Mouse (Mus musculus): Measurements from ENCODE around the gene Pam16. TPM values are rescaled to one million over a fixed set of nuclear protein-coding genes. Genes with fewer than 3 reads are reported as not detected.

The Pam16 gene
- polyA plus RNA-seq, 1 experiment: 94.8 TPM

DNA sequence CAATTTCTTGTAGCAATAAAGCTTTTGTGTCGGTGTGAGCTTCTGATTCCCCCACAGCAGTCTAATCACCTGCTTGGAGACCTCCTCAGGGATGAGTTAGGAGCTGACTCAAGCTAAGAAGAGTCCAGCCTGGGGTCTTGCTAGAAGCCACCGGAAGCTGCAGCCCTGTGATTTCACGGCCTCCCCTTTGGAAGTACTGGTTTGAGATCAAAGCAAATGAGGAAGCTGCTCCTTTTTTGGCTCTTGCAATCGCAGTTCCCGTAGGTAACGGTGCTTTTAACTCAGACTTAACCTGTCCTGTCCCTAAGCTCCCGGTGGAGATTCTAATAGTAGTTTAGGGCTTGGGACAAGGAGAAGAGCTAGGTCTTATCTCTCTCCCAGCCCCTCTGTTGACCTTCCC, 46.2 kb downstream of the Pam16 start:
- no peaks in the 10 kb centered on the region for H3K79me2 ChIP-seq (ENCODE audit: control insufficient read depth, insufficient read depth)
- H3K79me3 ChIP-seq (ENCODE audit: low read depth): no peaks in the 10 kb centered on the region
- H3K4me3 ChIP-seq (ENCODE audit: insufficient read depth, poor library complexity, severe bottlenecking): no peak overlapping the region
- no peaks in the 10 kb centered on the region for H3K36me3 ChIP-seq (ENCODE audit: control insufficient read depth, insufficient read depth)
- no peaks in the 10 kb centered on the region for H3K27me3 ChIP-seq (ENCODE audit: control insufficient read depth, insufficient read depth, insufficient read length)
- TF ChIP-seq CEBPB (IDR thresholded peaks at IDR 0.05; ENCODE audit: low read depth) (no peak), CTCF (IDR thresholded peaks at IDR 0.05; ENCODE audit: control insufficient read depth, insufficient read depth, insufficient read length) (no peak), MYOD1 (IDR thresholded peaks at IDR 0.05; ENCODE audit: control insufficient read depth, insufficient read length, low read depth) (no peak), MYOG (IDR thresholded peaks at IDR 0.05; ENCODE audit: control insufficient read depth, extremely low read depth, insufficient read length) (no peak), USF1 (IDR thresholded peaks at IDR 0.05; ENCODE audit: low read depth) (no peak), MAX (IDR thresholded peaks at IDR 0.05) (no peak), FOSL1 (IDR thresholded peaks at IDR 0.05; ENCODE audit: insufficient read depth, low read length, poor library complexity, severe bottlenecking) (no peak)
- no peak overlapping the region for H3ac ChIP-seq (ENCODE audit: control insufficient read depth, insufficient read length, low read depth)

DNA sequence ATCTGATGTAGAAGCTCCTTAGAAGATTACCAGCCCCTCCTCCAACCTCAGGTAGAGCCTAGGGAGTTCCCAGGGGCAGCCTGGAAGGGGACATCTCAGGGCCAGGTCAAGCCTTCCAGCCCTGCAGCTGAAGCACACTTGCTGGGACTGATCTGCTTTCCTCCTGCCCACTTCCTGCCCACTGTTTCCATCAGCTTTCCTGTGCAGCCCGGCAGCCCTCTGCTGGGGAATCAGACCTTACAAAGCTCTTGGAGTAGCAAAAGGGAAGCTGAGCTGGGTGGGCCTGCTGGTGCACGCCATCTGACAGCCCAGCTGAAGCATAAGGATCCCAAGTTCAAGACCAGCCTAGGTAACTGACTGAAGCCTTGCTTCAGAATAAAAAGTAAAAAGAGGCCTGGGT, 47.9 kb downstream of the Pam16 start:
- H3K79me3 ChIP-seq (ENCODE audit: low read depth): no peaks in the 10 kb centered on the region
- no peaks in the 10 kb centered on the region for H3K36me3 ChIP-seq (ENCODE audit: control insufficient read depth, insufficient read depth)
- TF ChIP-seq USF1 (IDR thresholded peaks at IDR 0.05; ENCODE audit: low read depth): no peak
- no peak for TF ChIP-seq CEBPB (IDR thresholded peaks at IDR 0.05; ENCODE audit: low read depth)
- TF ChIP-seq MYOD1 (IDR thresholded peaks at IDR 0.05; ENCODE audit: control insufficient read depth, insufficient read length, low read depth): no peak
- TF ChIP-seq MAX (IDR thresholded peaks at IDR 0.05): no peak
- TF ChIP-seq CTCF (IDR thresholded peaks at IDR 0.05; ENCODE audit: control insufficient read depth, insufficient read depth, insufficient read length): no peak
- no peak for TF ChIP-seq MYOG (IDR thresholded peaks at IDR 0.05; ENCODE audit: control insufficient read depth, extremely low read depth, insufficient read length)
- TF ChIP-seq FOSL1 (IDR thresholded peaks at IDR 0.05; ENCODE audit: insufficient read depth, low read length, poor library complexity, severe bottlenecking): no peak
- no peak overlapping the region for H3K4me3 ChIP-seq (ENCODE audit: insufficient read depth, poor library complexity, severe bottlenecking)
- no peak overlapping the region for H3ac ChIP-seq (ENCODE audit: control insufficient read depth, insufficient read length, low read depth)
- no peaks in the 10 kb centered on the region for H3K79me2 ChIP-seq (ENCODE audit: control insufficient read depth, insufficient read depth)
- H3K27me3 ChIP-seq (ENCODE audit: control insufficient read depth, insufficient read depth, insufficient read length): no peaks in the 10 kb centered on the region

DNA sequence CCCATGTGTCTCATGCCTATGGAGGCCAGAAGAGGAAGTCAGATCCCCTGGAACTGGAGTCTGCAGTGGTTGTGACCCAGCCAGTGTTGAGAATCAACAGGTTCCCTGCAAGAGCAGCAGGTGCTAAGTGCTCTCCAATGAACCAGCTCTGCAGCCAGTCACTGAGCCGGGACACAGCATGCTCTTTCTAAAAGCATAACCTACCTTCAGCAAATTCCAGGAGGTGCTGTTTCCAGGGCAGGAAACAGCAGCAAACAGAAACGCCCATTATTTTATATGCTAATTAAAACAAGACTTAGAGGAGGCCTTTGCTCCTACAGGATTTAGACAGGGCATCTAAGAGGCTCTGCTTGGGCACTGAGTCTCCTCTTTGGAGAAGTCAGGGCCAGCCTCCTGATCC, 48.8 kb downstream of the Pam16 start:
- TF ChIP-seq MAX (IDR thresholded peaks at IDR 0.05) (no peak), CEBPB (IDR thresholded peaks at IDR 0.05; ENCODE audit: low read depth) (no peak), MYOG (IDR thresholded peaks at IDR 0.05; ENCODE audit: control insufficient read depth, extremely low read depth, insufficient read length) (no peak), USF1 (IDR thresholded peaks at IDR 0.05; ENCODE audit: low read depth) (no peak), MYOD1 (IDR thresholded peaks at IDR 0.05; ENCODE audit: control insufficient read depth, insufficient read length, low read depth) (no peak), FOSL1 (IDR thresholded peaks at IDR 0.05; ENCODE audit: insufficient read depth, low read length, poor library complexity, severe bottlenecking) (no peak), CTCF (IDR thresholded peaks at IDR 0.05; ENCODE audit: control insufficient read depth, insufficient read depth, insufficient read length) (no peak)

DNA sequence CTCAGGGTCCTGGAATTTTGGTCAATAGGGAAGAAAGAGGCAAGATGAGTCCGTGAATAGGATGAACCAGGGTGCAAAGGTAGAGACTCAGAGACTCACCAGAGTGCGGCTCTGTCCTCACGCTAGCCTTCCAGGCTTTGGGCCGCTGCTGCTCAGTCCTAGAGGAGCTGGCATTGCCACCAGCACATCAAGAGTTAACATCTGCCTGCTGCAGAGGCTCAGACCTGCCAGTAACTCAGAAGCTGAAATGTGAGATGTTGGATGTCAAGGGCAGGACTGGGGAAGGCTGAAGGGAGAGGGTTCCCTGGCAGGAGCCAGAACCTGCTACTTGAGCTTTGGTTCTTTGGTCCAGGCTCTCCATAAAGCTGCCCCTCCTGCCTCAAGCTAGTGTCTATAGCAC, 54.1 kb downstream of the Pam16 start:
- no peak overlapping the region for H3ac ChIP-seq (ENCODE audit: control insufficient read depth, insufficient read length, low read depth)
- TF ChIP-seq FOSL1 (IDR thresholded peaks at IDR 0.05; ENCODE audit: insufficient read depth, low read length, poor library complexity, severe bottlenecking) (no peak), USF1 (IDR thresholded peaks at IDR 0.05; ENCODE audit: low read depth) (no peak), CTCF (IDR thresholded peaks at IDR 0.05; ENCODE audit: control insufficient read depth, insufficient read depth, insufficient read length) (no peak), MAX (IDR thresholded peaks at IDR 0.05) (no peak), CEBPB (IDR thresholded peaks at IDR 0.05; ENCODE audit: low read depth) (no peak), MYOG (IDR thresholded peaks at IDR 0.05; ENCODE audit: control insufficient read depth, extremely low read depth, insufficient read length) (no peak), MYOD1 (IDR thresholded peaks at IDR 0.05; ENCODE audit: control insufficient read depth, insufficient read length, low read depth) (no peak)
- no peaks in the 10 kb centered on the region for H3K79me2 ChIP-seq (ENCODE audit: control insufficient read depth, insufficient read depth)
- no peaks in the 10 kb centered on the region for H3K27me3 ChIP-seq (ENCODE audit: control insufficient read depth, insufficient read depth, insufficient read length)
- H3K4me3 ChIP-seq (ENCODE audit: insufficient read depth, poor library complexity, severe bottlenecking): no peak overlapping the region
- no peaks in the 10 kb centered on the region for H3K79me3 ChIP-seq (ENCODE audit: low read depth)
- H3K36me3 ChIP-seq (ENCODE audit: control insufficient read depth, insufficient read depth): no peaks in the 10 kb centered on the region

More for the DNA sequence above, 48.8 kb downstream of the Pam16 start:
- Histone ChIP-seq H3K27me3 (ENCODE audit: control insufficient read depth, insufficient read depth, insufficient read length) (no peaks in the 10 kb centered on the region), H3K79me2 (ENCODE audit: control insufficient read depth, insufficient read depth) (no peaks in the 10 kb centered on the region), H3K79me3 (ENCODE audit: low read depth) (no peaks in the 10 kb centered on the region), H3ac (ENCODE audit: control insufficient read depth, insufficient read length, low read depth) (no peak overlapping the region), H3K4me3 (ENCODE audit: insufficient read depth, poor library complexity, severe bottlenecking) (no peak overlapping the region), H3K36me3 (ENCODE audit: control insufficient read depth, insufficient read depth) (no peaks in the 10 kb centered on the region)

DNA sequence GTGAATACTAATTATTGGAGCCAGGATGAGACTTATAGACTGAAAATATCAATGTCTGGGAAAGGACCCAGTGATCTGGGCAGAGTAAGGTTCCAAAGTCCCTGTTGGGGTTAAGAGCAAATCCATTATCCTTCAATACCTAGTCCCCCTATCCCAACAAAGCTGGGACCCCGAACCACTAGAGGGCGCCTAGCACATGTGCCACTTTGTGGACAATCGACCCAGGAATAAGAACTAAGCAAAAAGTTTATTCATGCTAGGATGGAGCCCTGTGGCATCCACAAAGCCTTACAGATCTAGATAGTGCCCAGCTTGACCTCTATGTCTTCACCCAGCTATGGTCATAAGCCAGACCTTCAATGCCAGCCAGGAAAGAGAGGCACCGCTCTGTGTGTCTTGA, 56.9 kb downstream of the Pam16 start:
- Histone ChIP-seq H3K79me3 (ENCODE audit: low read depth) (no peaks in the 10 kb centered on the region), H3K79me2 (ENCODE audit: control insufficient read depth, insufficient read depth) (no peaks in the 10 kb centered on the region), H3K27me3 (ENCODE audit: control insufficient read depth, insufficient read depth, insufficient read length) (peaks cover 3% of the 10 kb centered on the region), H3K4me3 (ENCODE audit: insufficient read depth, poor library complexity, severe bottlenecking) (no peak overlapping the region), H3ac (ENCODE audit: control insufficient read depth, insufficient read length, low read depth) (no peak overlapping the region), H3K36me3 (ENCODE audit: control insufficient read depth, insufficient read depth) (no peaks in the 10 kb centered on the region)
- TF ChIP-seq CTCF (IDR thresholded peaks at IDR 0.05; ENCODE audit: control insufficient read depth, insufficient read depth, insufficient read length): peak; percentile 73
- TF ChIP-seq MAX (IDR thresholded peaks at IDR 0.05): peak; percentile 65
- no peak for TF ChIP-seq CEBPB (IDR thresholded peaks at IDR 0.05; ENCODE audit: low read depth)
- no peak for TF ChIP-seq USF1 (IDR thresholded peaks at IDR 0.05; ENCODE audit: low read depth)
- TF ChIP-seq FOSL1 (IDR thresholded peaks at IDR 0.05; ENCODE audit: insufficient read depth, low read length, poor library complexity, severe bottlenecking): no peak

Other genes starting within 250 kb of the Pam16 start
- gene Adcy9, start 204.5 kb downstream of the Pam16 start, polyA plus RNA-seq (2012; fragmentation: generic; extraction: Trizol): 2.2 TPM
- gene Srl, start 83.2 kb downstream of the Pam16 start, polyA plus RNA-seq (2012; fragmentation: generic; extraction: Trizol): 11.4 TPM
- gene Tfap4, start 65.1 kb downstream of the Pam16 start, polyA plus RNA-seq (2012; fragmentation: generic; extraction: Trizol): 19.0 TPM
- gene Glis2, start 30.3 kb downstream of the Pam16 start, polyA plus RNA-seq (2012; fragmentation: generic; extraction: Trizol): 23.6 TPM
- gene Vasn, start 15.0 kb upstream of the Pam16 start, polyA plus RNA-seq (2012; fragmentation: generic; extraction: Trizol): 49.6 TPM
- gene Dnaja3, start 15.0 kb upstream of the Pam16 start, polyA plus RNA-seq (2012; fragmentation: generic; extraction: Trizol): 33.0 TPM
- gene Coro7, start 54.8 kb upstream of the Pam16 start, polyA plus RNA-seq (2012; fragmentation: generic; extraction: Trizol): 6.0 TPM
- 45.1 TPM for gene Nmral1, start 94.4 kb upstream of the Pam16 start, polyA plus RNA-seq (2012; fragmentation: generic; extraction: Trizol)
- gene Hmox2, start 101.4 kb upstream of the Pam16 start, polyA plus RNA-seq (2012; fragmentation: generic; extraction: Trizol): 42.6 TPM
- 22.0 TPM for gene Cdip1, start 165.3 kb upstream of the Pam16 start, polyA plus RNA-seq (2012; fragmentation: generic; extraction: Trizol)
- 0.14 TPM for gene 4930562C15Rik, start 210.4 kb upstream of the Pam16 start, polyA plus RNA-seq (2012; fragmentation: generic; extraction: Trizol)

Data from C2C12 (cell line).